Mouse (Mus musculus) CH12.LX (cell line): Measurements from ENCODE around the gene Lipm.

Experiments
- EP300 ChIP-seq: IDR thresholded peaks from 2 replicates; pipeline ENCODE4 v1.6.1; 2011; ENCODE audit warnings: low read length, improper control_type of control experiment
- KAT2A ChIP-seq: IDR thresholded peaks from 2 replicates; pipeline ENCODE4 v1.6.1; 2012; ENCODE audit warnings: low read length, improper control_type of control experiment, inconsistent platforms; ENCODE audit not compliant: insufficient replicate concordance
- NRF1 ChIP-seq: IDR thresholded peaks from 2 replicates; pipeline ENCODE4 v1.6.1; 2014; ENCODE audit warnings: low read depth, mild to moderate bottlenecking, inconsistent platforms, low read length, improper control_type of control experiment, moderate library complexity

DNA sequence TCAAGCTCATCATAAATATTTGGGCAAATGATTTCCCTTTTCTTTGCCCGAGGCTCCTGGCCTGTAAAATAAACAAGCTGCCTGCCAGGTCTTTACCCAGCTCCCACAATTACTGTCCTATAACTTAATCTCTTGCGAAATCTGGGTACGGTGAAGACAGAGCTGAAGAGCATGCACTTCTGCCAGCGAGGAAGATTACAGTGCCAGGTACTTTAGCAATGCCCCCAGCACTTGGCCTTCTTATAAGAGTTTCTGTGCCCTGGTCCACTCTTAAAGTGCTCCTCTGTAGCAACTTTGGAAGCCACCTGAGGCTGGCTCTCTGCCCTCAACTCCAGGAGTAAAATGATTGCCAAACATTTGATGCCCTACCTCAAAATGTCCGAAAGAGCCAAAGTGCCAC is 5.4 kb upstream of the Lipm start:
- TF ChIP-seq NRF1 = no peak
- no peak for TF ChIP-seq EP300
- no peak for TF ChIP-seq KAT2A
